Mouse (Mus musculus): ENCODE results near the gene Taldo1. TPM values are rescaled to one million over a fixed set of nuclear protein-coding genes. Genes with fewer than 3 reads are reported as not detected.

Gene Taldo1
- total and polyA plus RNA-seq, 2 experiments from 2014 or later, result 166 to 255 TPM

GRCm38 (mm10) chr7:141364349-141365048 lies 27.5 kb upstream of the Taldo1 start:
- DNase-seq (ENCODE audit: low spot score) (no peak), ATAC-seq (ENCODE audit: low FRiP score) (no peak)
- H3K4me3 ChIP-seq (ENCODE audit: low read depth, low read length), result no peak overlapping the region
- no peaks in the 10 kb centered on the region for H3K36me3 ChIP-seq (ENCODE audit: insufficient read depth, low read length)
- H3K27me3 ChIP-seq (ENCODE audit: insufficient read depth, low read length), result peaks cover 8% of the 10 kb centered on the region; the same call in 1 of the 2 replicates
- H3K9me3 ChIP-seq (ENCODE audit: low read length), result no peaks in the 10 kb centered on the region
- no peaks in the 10 kb centered on the region for H3K4me1 ChIP-seq (ENCODE audit: insufficient read depth, low read length)
- TF ChIP-seq CTCF (IDR thresholded peaks at IDR 0.05), result no peak
- 81% methylated on average over 5 of the region's 5 CpGs for WGBS
- no peak overlapping the region for H3K27ac ChIP-seq (ENCODE audit: low read depth, low read length)
- no peak overlapping the region for H3K9ac ChIP-seq (replicated peaks; ENCODE audit: low read length, poor library complexity, severe bottlenecking)
- no peak overlapping the region for H3K4me2 ChIP-seq (ENCODE audit: low read depth, low read length, poor library complexity, severe bottlenecking)

GRCm38 (mm10) chr7:141365049-141365445 lies 27.0 kb upstream of the Taldo1 start:
- ATAC-seq (ENCODE audit: low FRiP score) (no peak), DNase-seq (ENCODE audit: low spot score) (peak; percentile 12)
- TF ChIP-seq CTCF (IDR thresholded peaks at IDR 0.05), result no peak
- no peaks in the 10 kb centered on the region for H3K36me3 ChIP-seq (ENCODE audit: insufficient read depth, low read length)
- no peak overlapping the region for H3K4me2 ChIP-seq (ENCODE audit: low read depth, low read length, poor library complexity, severe bottlenecking)
- peaks cover 8% of the 10 kb centered on the region; the same call in 1 of the 2 replicates for H3K27me3 ChIP-seq (ENCODE audit: insufficient read depth, low read length)
- no peak overlapping the region for H3K9ac ChIP-seq (replicated peaks; ENCODE audit: low read length, poor library complexity, severe bottlenecking)
- H3K9me3 ChIP-seq (ENCODE audit: low read length), result no peaks in the 10 kb centered on the region
- 64% methylated on average over 3 of the region's 3 CpGs for WGBS
- H3K4me1 ChIP-seq (ENCODE audit: insufficient read depth, low read length), result no peaks in the 10 kb centered on the region
- no peak overlapping the region for H3K4me3 ChIP-seq (ENCODE audit: low read depth, low read length)
- no peak overlapping the region for H3K27ac ChIP-seq (ENCODE audit: low read depth, low read length)

GRCm38 (mm10) chr7:141367358-141367757 lies 24.6 kb upstream of the Taldo1 start:
- no peaks in the 10 kb centered on the region for H3K9me3 ChIP-seq (ENCODE audit: low read length)
- 92% methylated on average over 4 of the region's 4 CpGs for WGBS
- no peak overlapping the region for H3K4me2 ChIP-seq (ENCODE audit: low read depth, low read length, poor library complexity, severe bottlenecking)
- H3K27me3 ChIP-seq (ENCODE audit: insufficient read depth, low read length), result no peaks in the 10 kb centered on the region
- no peak overlapping the region for H3K4me3 ChIP-seq (ENCODE audit: low read depth, low read length)
- no peak for ATAC-seq (ENCODE audit: low FRiP score)
- no peak for DNase-seq (ENCODE audit: low spot score)
- no peak overlapping the region for H3K27ac ChIP-seq (ENCODE audit: low read depth, low read length)
- H3K9ac ChIP-seq (replicated peaks; ENCODE audit: low read length, poor library complexity, severe bottlenecking), result no peak overlapping the region
- no peaks in the 10 kb centered on the region for H3K36me3 ChIP-seq (ENCODE audit: insufficient read depth, low read length)
- no peaks in the 10 kb centered on the region for H3K4me1 ChIP-seq (ENCODE audit: insufficient read depth, low read length)
- no peak for TF ChIP-seq CTCF (IDR thresholded peaks at IDR 0.05)

- Histone ChIP-seq H3K9ac (replicated peaks; ENCODE audit: low read length, poor library complexity, severe bottlenecking) (no peak overlapping the region), H3K9me3 (ENCODE audit: low read length) (no peaks in the 10 kb centered on the region), H3K36me3 (ENCODE audit: insufficient read depth, low read length) (no peaks in the 10 kb centered on the region), H3K4me2 (ENCODE audit: low read depth, low read length, poor library complexity, severe bottlenecking) (no peak overlapping the region), H3K27ac (ENCODE audit: low read depth, low read length) (no peak overlapping the region), H3K4me1 (ENCODE audit: insufficient read depth, low read length) (no peaks in the 10 kb centered on the region), H3K27me3 (ENCODE audit: insufficient read depth, low read length) (no peaks in the 10 kb centered on the region), H3K4me3 (ENCODE audit: low read depth, low read length) (no peak overlapping the region)
- no peak for TF ChIP-seq CTCF (IDR thresholded peaks at IDR 0.05)
- DNase-seq (ENCODE audit: low spot score), result no peak
- no peak for ATAC-seq (ENCODE audit: low FRiP score)
- 72% methylated on average over 5 of the region's 5 CpGs for whole genome bisulfite sequencing
These were observed 22.1 kb upstream of the Taldo1 start for GRCm38 (mm10) chr7:141369918-141370317.

GRCm38 (mm10) chr7:141371942-141372595 lies 19.9 kb upstream of the Taldo1 start:
- no peaks in the 10 kb centered on the region for H3K36me3 ChIP-seq (ENCODE audit: insufficient read depth, low read length)
- H3K9me3 ChIP-seq (ENCODE audit: low read length), result no peaks in the 10 kb centered on the region
- ATAC-seq (ENCODE audit: low FRiP score) (no peak), DNase-seq (ENCODE audit: low spot score) (no peak)
- no peaks in the 10 kb centered on the region for H3K4me1 ChIP-seq (ENCODE audit: insufficient read depth, low read length)
- 76% methylated on average over 6 of the region's 6 CpGs for WGBS
- H3K9ac ChIP-seq (replicated peaks; ENCODE audit: low read length, poor library complexity, severe bottlenecking), result no peak overlapping the region
- no peak overlapping the region for H3K27ac ChIP-seq (ENCODE audit: low read depth, low read length)
- no peak overlapping the region for H3K4me3 ChIP-seq (ENCODE audit: low read depth, low read length)
- no peak for TF ChIP-seq CTCF (IDR thresholded peaks at IDR 0.05)
- H3K4me2 ChIP-seq (ENCODE audit: low read depth, low read length, poor library complexity, severe bottlenecking), result no peak overlapping the region
- no peaks in the 10 kb centered on the region for H3K27me3 ChIP-seq (ENCODE audit: insufficient read depth, low read length)

GRCm38 (mm10) chr7:141373611-141374010 lies 18.4 kb upstream of the Taldo1 start:
- Histone ChIP-seq H3K4me1 (ENCODE audit: insufficient read depth, low read length) (no peaks in the 10 kb centered on the region), H3K4me2 (ENCODE audit: low read depth, low read length, poor library complexity, severe bottlenecking) (no peak overlapping the region), H3K4me3 (ENCODE audit: low read depth, low read length) (no peak overlapping the region), H3K27me3 (ENCODE audit: insufficient read depth, low read length) (no peaks in the 10 kb centered on the region), H3K9ac (replicated peaks; ENCODE audit: low read length, poor library complexity, severe bottlenecking) (no peak overlapping the region), H3K36me3 (ENCODE audit: insufficient read depth, low read length) (no peaks in the 10 kb centered on the region), H3K27ac (ENCODE audit: low read depth, low read length) (no peak overlapping the region), H3K9me3 (ENCODE audit: low read length) (no peaks in the 10 kb centered on the region)
- ATAC-seq (ENCODE audit: low FRiP score), result no peak
- no peak for TF ChIP-seq CTCF (IDR thresholded peaks at IDR 0.05)
- DNase-seq (ENCODE audit: low spot score), result peak; percentile 9
- 34% methylated on average over 6 of the region's 6 CpGs for WGBS
